Mouse (Mus musculus): ENCODE measurements at regions not wholly inside any gene's neighbourhood (a gene's known extent, or its start where the extent isn't known, plus 50 kb on each side); places are given as distances from the start of the nearest gene placed in this dataset.

DNA sequence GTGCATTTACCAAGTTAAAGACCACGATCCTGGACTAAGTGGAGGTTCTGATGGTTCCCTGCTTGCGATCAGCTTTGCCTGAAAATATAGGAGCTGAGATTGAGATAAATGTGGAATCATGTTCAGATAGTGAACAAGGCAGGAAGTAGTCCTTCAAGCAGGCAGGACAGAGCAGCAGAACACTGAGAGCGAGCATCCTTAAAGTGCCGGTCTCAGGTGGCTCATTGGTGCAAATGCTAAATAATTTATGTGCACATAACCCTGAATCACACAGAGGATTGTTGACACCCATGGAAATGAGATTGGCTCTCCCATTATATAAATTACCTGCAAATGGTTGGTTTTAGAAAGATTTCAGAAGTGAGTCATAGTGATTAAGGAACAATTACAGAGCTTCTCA lies 243.8 kb upstream of the Dcn start:
- ChIA-PET POLR2A (no interaction called here), CTCF (no interaction called here)

DNA sequence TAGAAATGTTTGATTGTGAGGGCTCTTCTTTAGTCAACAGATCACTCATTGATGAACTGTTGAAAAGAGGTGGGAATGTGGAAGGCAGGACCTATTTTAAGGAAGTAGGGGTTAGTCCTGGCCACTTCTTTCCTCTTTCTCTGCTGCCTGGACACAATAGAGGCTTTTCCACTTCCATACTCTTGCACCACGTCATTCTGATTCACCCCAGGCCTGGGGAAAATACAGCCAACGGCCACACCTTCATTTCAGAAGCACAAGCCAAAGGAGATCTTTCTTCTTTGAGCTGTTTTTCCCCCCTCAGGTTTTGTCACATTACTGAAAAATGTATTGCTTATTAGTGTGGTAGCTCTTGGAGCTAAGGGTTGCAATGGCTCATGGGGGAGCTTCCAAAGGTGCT lies 237.9 kb upstream of the Dcn start:
- ChIA-PET POLR2A (no interaction called here), CTCF (no interaction called here)

DNA sequence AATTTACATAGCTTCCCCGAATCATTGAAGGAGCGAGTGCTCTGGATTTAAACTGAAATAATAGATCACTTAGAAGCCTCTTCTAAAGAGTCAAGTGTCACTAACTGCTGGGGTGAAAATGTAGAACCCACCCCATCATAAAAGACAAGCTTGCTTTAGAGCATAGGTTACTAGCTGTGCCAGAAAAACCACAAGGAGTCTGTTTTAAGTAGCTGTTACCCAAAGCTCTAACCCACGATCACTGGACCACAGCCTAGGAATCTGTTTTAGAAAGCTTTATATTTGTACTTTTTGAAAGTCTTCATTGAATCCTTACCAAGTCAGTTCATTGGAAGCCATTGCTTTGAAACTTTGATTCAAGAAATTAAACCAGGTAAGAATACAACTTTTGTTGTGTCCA lies 233.7 kb upstream of the Dcn start:
- CTCF ChIA-PET, result no interaction called here
- POLR2A ChIA-PET, result no interaction called here

DNA sequence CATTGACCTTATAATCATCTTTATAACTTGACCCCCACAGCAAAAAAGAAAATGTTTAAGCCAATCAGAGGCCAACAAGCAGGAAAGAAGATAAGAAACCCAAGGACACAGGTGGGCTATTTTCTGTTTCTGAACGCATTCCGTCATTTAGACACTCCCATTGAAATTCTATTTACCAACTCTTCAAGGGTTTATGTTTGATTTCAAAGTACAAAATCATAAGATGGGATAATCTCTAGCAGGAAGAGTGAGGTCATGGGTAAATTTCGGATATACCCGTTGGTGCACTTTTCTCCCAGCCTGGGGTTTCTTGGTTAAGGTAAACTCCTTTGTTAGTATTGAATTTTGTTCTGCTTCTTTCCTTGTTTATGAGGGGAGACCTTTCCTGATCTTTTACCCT lies 230.9 kb upstream of the Dcn start:
- ChIA-PET POLR2A (no interaction called here), CTCF (no interaction called here)

DNA sequence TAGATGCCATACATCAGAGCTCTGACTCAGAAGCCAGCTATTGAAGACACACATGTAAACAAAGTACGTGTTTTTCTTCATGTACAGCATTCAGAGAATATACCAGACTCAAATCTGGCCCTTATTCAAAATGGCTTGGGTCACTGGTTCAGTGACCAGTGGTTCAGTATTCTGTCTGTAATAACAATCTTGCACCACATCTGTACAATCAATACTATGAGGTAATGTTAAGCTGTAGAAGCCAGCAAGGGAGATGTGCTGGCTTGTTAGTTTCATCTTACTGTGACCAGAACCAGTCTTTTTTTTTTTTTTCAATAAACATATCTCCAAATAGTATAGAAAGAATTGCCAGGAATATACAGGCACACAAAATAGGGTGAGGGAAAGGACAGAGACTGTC lies 229.6 kb upstream of the Dcn start:
- ChIA-PET CTCF (no interaction called here), POLR2A (no interaction called here)

DNA sequence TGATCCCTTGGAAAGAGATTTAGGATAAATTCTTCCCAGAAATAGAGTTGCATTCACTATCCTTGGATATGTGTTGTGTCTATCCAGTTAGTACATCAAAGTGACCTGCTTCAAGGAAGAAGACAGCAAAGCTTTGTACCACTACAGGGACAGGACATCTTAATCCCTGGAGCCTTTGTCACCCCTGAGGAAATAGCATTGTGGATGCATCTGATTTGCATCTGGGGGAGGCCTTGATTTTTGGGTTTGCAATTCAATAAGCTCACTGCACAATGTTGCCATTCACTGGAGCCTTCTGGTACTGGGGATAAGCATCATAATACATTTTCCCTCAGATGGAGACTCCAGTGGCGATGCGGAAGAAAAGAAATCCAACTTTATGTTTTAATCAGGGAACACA lies 229.2 kb upstream of the Dcn start:
- POLR2A ChIA-PET, result no interaction called here
- CTCF ChIA-PET, result no interaction called here

DNA sequence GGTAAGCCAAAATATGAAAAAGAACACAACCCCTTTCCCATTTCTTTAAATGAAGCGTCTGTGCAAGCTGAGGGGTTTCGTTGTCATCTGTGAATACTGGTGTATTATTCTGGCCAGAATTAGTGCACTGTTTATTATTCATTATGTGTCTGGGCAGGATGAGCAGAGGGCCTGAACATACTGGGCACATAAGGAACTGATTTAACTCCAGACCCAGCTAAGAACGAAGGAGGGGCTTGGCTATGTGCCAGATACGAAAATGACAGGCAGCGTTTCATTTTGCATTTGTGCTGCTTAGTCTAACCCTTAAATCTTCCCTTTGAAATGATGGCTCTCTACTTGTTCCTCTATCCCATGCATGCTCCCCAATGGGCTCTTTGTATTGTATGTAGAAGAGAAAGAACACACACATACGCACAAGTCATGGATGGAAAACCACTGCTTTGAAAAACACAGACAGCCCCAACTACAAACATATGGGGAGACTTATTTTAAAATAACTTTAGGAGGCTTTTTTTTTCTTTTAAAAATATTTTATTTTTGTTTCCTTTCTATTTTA lies 213.4 kb upstream of the Dcn start:
- CTCF ChIA-PET, result interaction anchor here in 1 of 4 experiments (0.5 kb wide), 1 partner anchor 1109 kb away, joined by 3 read pairs; no protein-coding TSS in a partner anchor
- POLR2A ChIA-PET, result no interaction called here

DNA sequence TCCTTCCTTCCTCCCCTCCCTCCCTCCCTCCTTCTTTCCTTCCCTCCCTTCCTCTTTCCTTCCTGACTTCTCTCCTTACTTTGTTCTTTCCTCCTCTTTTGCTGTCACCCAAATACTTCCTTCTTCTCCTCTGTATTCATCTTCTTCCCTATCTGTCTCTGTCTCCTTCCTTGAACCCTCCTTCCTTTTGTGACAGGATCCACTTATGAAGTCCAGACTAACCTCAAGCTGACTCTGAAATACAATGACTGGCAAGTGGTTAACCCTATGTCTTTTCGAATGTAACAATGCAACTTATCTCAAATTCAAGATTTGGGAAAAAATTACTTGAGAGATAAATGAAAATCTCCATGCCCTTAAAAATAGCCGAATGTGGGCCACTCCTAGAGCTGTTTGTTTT lies 197.0 kb upstream of the Dcn start:
- POLR2A ChIA-PET, result interaction anchor here in 1 of 4 experiments (0.9 to 3.1 kb wide), 8 partner anchors 10 to 666 kb away, joined by 3 to 44 read pairs (median 6); partner anchors contain the start of gene Btg1

DNA sequence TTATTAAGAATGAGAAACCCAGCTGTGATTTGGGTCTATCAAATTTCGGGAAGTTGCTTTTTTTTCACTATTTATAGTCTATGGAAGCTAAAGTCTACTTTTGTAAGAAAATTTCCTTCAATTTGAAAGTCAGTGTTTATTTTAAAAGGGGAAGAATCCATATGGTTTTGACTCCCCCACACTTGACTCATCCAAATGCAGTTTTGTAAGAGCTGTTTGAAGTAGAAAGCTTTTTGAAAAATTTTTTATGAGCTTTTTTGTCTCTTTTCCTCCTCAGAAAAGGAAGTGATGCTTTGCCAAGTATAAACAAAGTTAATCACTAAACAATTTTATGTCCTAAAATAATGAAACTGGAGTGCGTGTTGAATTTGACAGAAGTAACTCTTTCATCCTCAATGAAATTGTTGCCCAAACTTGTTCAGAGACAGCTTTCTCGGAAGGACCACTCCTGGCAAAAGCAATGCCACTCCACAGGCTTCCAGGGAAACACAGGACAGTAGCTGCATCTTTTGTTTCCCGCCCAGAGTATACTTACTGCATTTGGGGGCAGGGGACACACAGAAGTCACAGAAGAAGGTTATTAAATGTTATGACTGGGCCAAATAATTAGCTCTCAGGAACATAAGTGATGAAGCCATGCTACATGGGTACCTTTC lies 196.4 kb upstream of the Dcn start:
- ChIA-PET POLR2A (interaction anchor here in 1 of 4 experiments (0.7 to 3.1 kb wide), 9 partner anchors 9 to 666 kb away, joined by 3 to 44 read pairs (median 5); partner anchors contain the start of gene Btg1), CTCF (interaction anchor here in 1 of 4 experiments (0.8 kb wide), 1 partner anchor 1127 kb away, joined by 10 read pairs; no protein-coding TSS in a partner anchor)

More for the DNA sequence above, 197.0 kb upstream of the Dcn start:
- CTCF ChIA-PET, result no interaction called here

DNA sequence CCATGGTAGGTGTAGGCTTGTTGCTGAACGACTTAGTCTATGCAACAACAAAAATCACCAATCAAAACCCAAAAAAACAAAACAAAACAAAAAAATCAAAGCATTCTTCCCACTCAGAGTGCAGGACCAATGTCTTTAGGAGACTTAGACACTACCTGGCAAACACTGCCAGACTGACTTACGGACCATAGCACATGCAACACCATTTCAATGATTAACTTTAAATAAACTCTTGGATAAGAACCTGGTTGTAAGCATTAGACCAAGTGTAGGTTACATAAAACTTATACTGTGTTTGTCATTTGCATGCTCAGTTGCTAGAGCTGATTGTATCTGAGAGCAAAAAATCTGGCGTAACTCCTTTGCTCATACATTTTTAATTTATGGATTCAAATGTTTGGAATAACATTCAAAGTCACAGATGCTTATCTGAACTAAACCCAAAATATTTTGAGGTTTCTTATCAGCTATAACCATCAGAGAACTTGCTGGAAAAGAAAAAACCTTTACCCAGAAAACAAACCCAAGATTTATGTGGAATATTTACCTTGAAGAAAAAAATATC lies 174.5 kb upstream of the Dcn start:
- ChIA-PET POLR2A (interaction anchor here in 1 of 4 experiments (0.6 to 1.5 kb wide), 4 partner anchors 8 to 607 kb away, joined by 3 to 6 read pairs (median 4); no protein-coding TSS in a partner anchor), CTCF (interaction anchor here in 2 of 4 experiments (0.6 to 0.8 kb wide), 2 partner anchors 8 to 14 kb away, joined by 3 to 4 read pairs; no protein-coding TSS in a partner anchor)

DNA sequence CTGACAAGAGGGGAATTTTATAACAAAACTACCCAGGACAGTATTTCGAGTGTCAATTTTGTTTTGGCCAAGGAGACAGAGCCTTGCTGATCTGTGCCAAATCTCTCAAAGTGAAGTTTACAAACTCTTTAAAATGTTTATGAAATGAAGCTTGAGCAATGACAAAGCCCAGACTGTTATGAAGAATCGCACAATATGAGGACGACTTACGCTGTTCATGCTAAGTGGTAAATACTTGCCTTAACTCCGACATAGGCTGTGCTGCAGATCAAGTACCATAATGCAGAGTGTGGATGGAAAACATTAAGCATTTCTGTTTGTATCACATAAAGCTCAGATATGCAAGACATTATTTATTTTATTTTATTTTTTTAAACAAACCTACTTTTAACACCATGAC lies 169.8 kb upstream of the Dcn start:
- ChIA-PET CTCF (no interaction called here), POLR2A (interaction anchor here in 1 of 4 experiments (0.6 to 1.5 kb wide), 4 partner anchors 9 to 1644 kb away, joined by 3 to 5 read pairs (median 4); no protein-coding TSS in a partner anchor)

DNA sequence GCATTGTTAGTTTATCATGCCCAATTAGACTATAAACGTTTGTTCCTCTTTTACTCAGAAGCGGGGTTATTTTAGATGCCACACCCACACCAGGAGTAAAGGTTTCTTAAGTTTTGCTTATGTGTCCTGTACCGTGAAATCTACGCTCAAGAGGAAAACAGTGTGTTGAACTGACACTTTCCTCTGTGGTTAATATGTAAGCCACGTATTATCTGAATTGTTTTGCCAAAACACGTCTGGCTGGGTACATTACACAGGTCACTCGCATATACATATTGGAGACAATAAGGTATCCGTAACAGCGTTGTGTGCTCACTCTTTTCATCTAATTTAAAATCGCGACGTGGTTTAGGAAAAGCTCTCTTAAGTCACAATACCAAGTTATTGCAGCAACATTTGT lies 166.9 kb upstream of the Dcn start:
- CTCF ChIA-PET, result interaction anchor here (0.6 to 2.7 kb wide), 16 partner anchors 8 to 1682 kb away, joined by 3 to 14 read pairs (median 4); no protein-coding TSS in a partner anchor
- POLR2A ChIA-PET, result interaction anchor here in 3 of 4 experiments (0.6 to 3.0 kb wide), 12 partner anchors 10 to 1415 kb away, joined by 3 to 18 read pairs (median 6); partner anchors contain the start of gene Btg1 (in 3 of the 3)

DNA sequence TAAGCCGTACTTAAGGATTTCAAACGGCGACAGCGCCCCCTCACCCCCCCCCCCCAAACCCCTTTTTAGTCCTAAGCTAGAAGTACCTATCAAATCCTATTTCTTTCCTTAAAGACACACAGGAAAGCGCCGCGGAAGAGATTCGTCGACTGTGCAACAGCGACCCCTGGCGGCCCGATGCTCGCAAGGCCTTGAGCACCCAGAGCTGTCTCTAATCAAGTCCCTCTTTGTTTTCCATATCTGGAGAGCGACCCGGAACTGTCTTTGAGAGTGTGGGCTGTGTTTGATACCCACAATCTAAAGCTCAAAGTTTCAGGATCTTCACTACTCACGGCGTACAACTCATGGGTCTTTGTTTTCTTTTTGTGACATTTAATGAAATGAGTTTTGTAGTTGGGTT lies 166.4 kb upstream of the Dcn start:
- ChIA-PET POLR2A (interaction anchor here in 3 of 4 experiments (0.6 to 3.0 kb wide), 16 partner anchors 10 to 1416 kb away, joined by 3 to 18 read pairs (median 4); partner anchors contain the start of gene Btg1 (in 3 of the 3)), CTCF (interaction anchor here (0.6 to 2.7 kb wide), 31 partner anchors 9 to 1681 kb away, joined by 3 to 14 read pairs (median 3); no protein-coding TSS in a partner anchor)

DNA sequence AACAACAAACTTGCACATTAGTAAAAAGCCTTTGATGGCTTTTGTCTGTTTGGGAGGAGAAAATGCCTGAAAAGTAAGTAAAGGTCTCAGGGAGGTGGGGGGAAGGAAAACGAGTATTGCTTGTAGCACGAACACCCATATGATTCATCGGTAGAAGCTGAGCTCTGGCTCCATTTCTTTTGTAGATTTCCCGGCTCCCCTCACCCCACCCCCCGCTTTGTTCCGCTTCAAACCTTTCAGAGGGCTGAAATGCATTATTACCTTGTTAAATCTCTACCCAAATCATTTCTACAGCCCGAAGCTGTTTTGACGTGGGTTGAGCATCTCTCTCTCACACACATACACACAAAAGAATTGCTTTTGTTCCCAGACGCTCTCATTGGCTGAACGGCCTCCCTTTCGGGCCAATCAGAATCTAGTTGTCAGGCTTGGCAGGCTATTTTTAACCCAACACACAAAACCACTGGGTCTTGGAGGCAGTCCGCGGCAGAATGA lies 166.0 kb upstream of the Dcn start:
- POLR2A ChIA-PET, result interaction anchor here in 3 of 4 experiments (0.6 to 3.0 kb wide), 16 partner anchors 14 to 1416 kb away, joined by 3 to 18 read pairs (median 4); partner anchors contain the start of gene Btg1 (in 3 of the 3)

DNA sequence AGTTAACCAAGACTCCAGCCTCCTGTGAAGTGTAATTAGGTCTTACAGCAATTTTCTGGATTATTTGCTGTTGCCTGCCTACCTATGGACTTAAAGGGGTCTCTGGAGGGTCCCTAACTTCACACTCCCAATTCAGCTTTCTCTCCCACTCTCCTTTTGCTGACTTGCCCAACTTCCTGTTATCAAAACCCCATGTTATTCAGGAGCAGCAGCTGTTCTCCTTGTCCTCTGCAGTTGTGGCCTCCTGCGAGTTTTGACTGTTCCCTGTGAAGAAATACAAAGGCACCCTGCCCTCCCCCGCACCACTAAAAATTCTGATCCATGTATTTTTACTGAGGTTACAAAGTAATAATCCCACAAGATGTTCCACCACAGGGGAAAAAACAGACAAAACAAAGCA lies 146.8 kb upstream of the Dcn start:
- ChIA-PET CTCF (interaction anchor here in 1 of 4 experiments (1.4 kb wide), 1 partner anchor 20 kb away, joined by 14 read pairs; no protein-coding TSS in a partner anchor), POLR2A (no interaction called here)

More for the DNA sequence above, 166.0 kb upstream of the Dcn start:
- CTCF ChIA-PET, result interaction anchor here (0.6 to 2.7 kb wide), 30 partner anchors 9 to 1681 kb away, joined by 3 to 14 read pairs (median 4); no protein-coding TSS in a partner anchor

DNA sequence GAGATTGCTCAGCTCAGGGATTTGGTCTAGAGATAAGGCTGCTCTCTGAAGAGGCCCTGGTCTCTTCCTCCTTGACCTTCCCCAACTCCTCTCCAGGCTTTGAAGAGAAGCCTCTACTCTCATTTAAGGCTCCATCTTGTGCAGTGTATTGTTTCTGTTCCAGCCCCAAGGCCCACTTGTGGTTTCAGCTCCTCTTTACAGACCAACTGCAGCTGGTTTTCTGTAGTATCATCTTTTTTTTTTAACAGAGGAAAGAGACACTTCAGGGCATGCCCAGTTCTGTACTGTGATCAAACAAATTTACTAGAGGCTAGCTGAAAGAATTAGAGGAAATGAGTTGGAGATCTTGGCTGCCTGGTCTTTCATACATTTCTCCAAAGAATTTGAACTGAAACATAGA lies 145.4 kb upstream of the Dcn start:
- ChIA-PET POLR2A (interaction anchor here in 1 of 4 experiments (0.8 to 1.0 kb wide), 2 partner anchors 20 to 718 kb away, joined by 3 read pairs; partner anchors contain the start of gene Btg1), CTCF (interaction anchor here in 1 of 4 experiments (1.4 kb wide), 1 partner anchor 21 kb away, joined by 14 read pairs; no protein-coding TSS in a partner anchor)

DNA sequence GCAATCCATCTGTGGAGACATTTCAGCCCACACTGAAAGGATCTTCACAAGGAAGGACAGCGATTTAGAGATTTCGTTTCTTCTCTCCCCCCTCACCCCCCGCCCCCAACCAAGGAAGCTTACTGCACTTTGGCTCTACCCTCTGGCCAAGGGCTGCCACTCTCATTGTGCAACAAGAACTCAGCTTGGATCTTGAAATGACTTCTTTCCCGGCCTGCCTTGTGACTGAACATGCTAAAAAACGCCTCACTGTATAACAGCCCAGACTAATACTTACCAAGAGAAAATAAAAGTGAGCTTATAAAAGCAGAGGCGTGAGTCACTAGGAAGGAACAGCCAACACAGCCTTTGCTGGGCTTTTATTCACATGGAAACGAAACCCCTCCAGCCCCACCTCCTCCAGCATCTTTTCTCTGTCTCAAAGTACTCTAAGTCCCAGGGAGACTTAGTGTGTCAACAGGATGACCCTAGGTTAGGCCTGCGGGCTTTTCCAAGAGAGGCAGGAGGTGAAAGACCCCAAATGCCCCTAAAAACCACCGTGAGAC lies 144.7 kb upstream of the Dcn start:
- CTCF ChIA-PET, result interaction anchor here in 1 of 4 experiments (0.7 kb wide), 1 partner anchor 322 kb away, joined by 7 read pairs; no protein-coding TSS in a partner anchor
- POLR2A ChIA-PET, result interaction anchor here in 3 of 4 experiments (0.6 to 1.0 kb wide), 4 partner anchors 9 to 1760 kb away, joined by 3 to 6 read pairs (median 4); partner anchors contain the start of gene Btg1 (in 1 of the 3)

DNA sequence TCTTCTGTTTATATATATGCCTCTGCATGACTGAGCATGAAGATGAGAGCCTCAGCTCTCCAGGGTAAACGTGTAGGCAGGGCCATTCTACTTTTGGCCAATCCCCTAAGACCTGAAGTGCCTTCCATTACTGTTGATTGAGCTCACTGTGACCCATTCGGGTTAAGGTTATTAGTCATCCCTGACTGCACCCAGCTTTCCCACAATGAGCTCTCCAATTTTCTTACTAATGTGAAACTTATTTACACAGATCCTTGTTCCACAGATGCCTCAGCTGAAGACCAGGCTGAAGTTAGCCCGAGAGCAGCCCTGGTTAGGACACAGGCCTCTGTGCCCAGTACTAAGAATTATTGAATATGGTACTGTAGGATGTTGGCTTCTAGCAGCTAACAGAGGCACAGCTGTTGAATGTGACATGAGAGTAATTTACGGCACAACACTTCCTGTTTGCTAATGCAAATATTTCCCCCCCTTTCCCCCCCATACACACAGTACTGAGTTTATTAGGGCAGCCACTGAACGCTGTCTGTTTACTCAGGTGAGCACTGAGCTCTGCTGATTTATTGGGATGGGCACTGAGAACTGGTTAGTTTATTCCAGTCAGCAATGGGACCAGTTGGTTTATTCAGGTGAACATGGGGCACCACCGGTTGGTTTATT lies 141.2 kb upstream of the Dcn start:
- CTCF ChIA-PET, result interaction anchor here in 1 of 4 experiments (0.6 kb wide), 1 partner anchor 335 kb away, joined by 4 read pairs; no protein-coding TSS in a partner anchor
- POLR2A ChIA-PET, result interaction anchor here in 1 of 4 experiments (0.6 to 0.7 kb wide), 2 partner anchors 23 to 1793 kb away, joined by 3 to 4 read pairs; no protein-coding TSS in a partner anchor

Data from embryonic stem cell, embryonic (primary cell).